Mouse (Mus musculus) ES-E14 (cell line): Measurements from ENCODE around the gene Dpp4. TPM values are rescaled to one million over a fixed set of nuclear protein-coding genes. Genes with fewer than 3 reads are reported as not detected.

ENCODE experiments used
- DNase-seq: peaks from one replicate; pipeline ENCODE4 v3.0.0-alpha.2; 2013; ENCODE audit warnings: low read depth, low spot score
- H3K27ac ChIP-seq: 2 replicates; pipeline ENCODE4 v1.5.1; 2012; ENCODE audit warnings: low read depth, mild to moderate bottlenecking, low read length, moderate library complexity, mixed read lengths; ENCODE audit not compliant: poor library complexity, insufficient read depth, severe bottlenecking
- H3K36me3 ChIP-seq: 2 replicates; pipeline ENCODE4 v1.6.1; 2012; ENCODE audit warnings: mild to moderate bottlenecking, low read length, moderate library complexity, mixed read lengths; ENCODE audit not compliant: control insufficient read depth, poor library complexity, insufficient read depth, severe bottlenecking
- H3K4me1 ChIP-seq, 2 experiments: fragments of 150-350 bp in 1 of 2; sonication (generic) in 1 of 2; 2 replicates each; pipeline ENCODE4 v1.6.1; 2012; ENCODE audit warnings: low read length in 2 of 2, mild to moderate bottlenecking in 1 of 2, mixed read lengths in 1 of 2; ENCODE audit not compliant: control insufficient read depth in 2 of 2, insufficient read depth in 2 of 2, poor library complexity in 1 of 2
- H3K4me3 ChIP-seq, 2 experiments: fragments of 150-350 bp in 1 of 2; sonication (generic) in 1 of 2; 2 replicates each; pipeline ENCODE4 v1.5.1; 2012; ENCODE audit warnings: low read length in 2 of 2, low read depth in 1 of 2, mild to moderate bottlenecking in 1 of 2, mixed read lengths in 1 of 2; ENCODE audit not compliant: insufficient read depth in 1 of 2, poor library complexity in 1 of 2, severe bottlenecking in 1 of 2
- H3K9ac ChIP-seq: 2 replicates; pipeline ENCODE4 v1.6.1; 2012; ENCODE audit warnings: low read depth, mild to moderate bottlenecking, low read length, mixed read lengths; ENCODE audit not compliant: poor library complexity, insufficient read depth, severe bottlenecking
- H3K9me3 ChIP-seq: fragments of 150-350 bp; sonication (generic); 2 replicates; pipeline ENCODE4 v1.6.1; 2012; ENCODE audit warnings: low read depth, mild to moderate bottlenecking, low read length; ENCODE audit not compliant: control insufficient read depth, insufficient read depth
- CHD2 ChIP-seq: IDR thresholded peaks from 2 replicates; pipeline ENCODE4 v1.6.1; 2014; ENCODE audit warnings: mild to moderate bottlenecking, low read depth, low read length, inconsistent platforms
- HCFC1 ChIP-seq: IDR thresholded peaks from 2 replicates; pipeline ENCODE4 v1.6.1; 2012; ENCODE audit warnings: low read length, inconsistent platforms, borderline replicate concordance; ENCODE audit not compliant: insufficient read depth
- MAFK ChIP-seq: IDR thresholded peaks from 2 replicates; pipeline ENCODE4 v1.6.1; 2014; ENCODE audit warnings: mild to moderate bottlenecking, low read depth, low read length, inconsistent platforms; ENCODE audit not compliant: insufficient read depth
- ZC3H11A ChIP-seq: IDR thresholded peaks from 2 replicates; pipeline ENCODE4 v1.6.1; 2012; ENCODE audit warnings: low read depth, mild to moderate bottlenecking, inconsistent platforms, low read length, borderline replicate concordance
- ZNF384 ChIP-seq: IDR thresholded peaks from 2 replicates; pipeline ENCODE4 v1.6.1; 2012; ENCODE audit warnings: low read depth, low read length, inconsistent platforms
- in situ Hi-C, 2 experiments: fragments of 600-800 bp; cut with MboI; formaldehyde crosslinking; loops; one replicate each; pipeline ENCODE4 v1.15.1; 2025; ENCODE audit warnings: low sequenced_read_pairs in 2 of 2, inconsistent platforms in 1 of 2; ENCODE audit not compliant: unreplicated experiment in 2 of 2
- total RNA-seq: library from RNA; depleted of rRNA; stranded (reverse); fragments of 300-350 nt; gene quantifications from 2 replicates; pipeline ENCODE4 v1.2.3, GENCODE M21; 2012

The Dpp4 gene
- total RNA-seq, 1 experiment: 24.7 TPM

DNA sequence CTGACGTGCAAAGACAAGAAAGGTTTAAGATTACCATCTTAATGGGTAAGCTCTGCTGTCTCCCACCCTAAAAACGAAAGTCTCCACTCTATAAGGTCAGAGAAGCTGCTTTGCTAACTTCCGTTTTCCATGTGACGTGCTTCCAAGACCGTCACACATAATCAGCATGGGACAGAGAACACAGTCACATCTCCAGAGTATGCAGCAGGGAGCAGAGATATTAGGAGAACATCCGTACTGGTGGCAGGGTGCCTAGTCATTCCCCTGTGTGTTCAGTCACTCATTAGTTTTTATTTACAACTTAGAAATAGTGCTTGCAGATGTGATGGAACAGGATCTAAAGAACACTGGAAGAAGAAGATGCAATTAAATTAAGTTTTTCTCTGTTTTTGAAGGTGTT is 30.3 kb downstream of the Dpp4 start:
- Histone ChIP-seq H3K4me3 (no peak overlapping the region), H3K4me1 (no peaks in the 10 kb centered on the region), H3K9ac (no peak overlapping the region), H3K9me3 (no peaks in the 10 kb centered on the region), H3K27ac (no peak overlapping the region), H3K36me3 (peaks cover 2% of the 10 kb centered on the region; the same call in 1 of the 2 replicates)
- DNase-seq: no peak
- no peak for TF ChIP-seq HCFC1
- no peak for TF ChIP-seq ZNF384
- TF ChIP-seq MAFK: no peak
- in situ Hi-C loops: no loop called here

DNA sequence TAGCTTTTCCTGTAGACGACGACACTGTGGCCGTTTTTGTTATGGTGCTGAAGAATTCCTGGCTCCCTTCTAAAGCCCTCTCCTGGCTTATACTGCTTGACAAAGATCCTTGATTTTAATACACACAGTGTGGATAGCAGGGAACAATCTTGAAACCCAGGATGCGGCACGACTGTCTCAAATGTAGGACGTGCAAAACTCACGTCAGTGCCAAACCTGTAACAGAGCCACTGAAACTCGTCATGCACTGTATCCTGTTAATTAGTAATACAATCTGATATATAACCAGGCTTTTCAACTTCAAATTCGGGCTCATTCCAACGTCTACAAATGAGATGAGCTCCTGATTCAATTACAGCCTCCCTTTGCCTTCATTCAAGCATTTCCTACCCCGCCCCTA is 38.3 kb downstream of the Dpp4 start:
- Histone ChIP-seq H3K36me3 (no peaks in the 10 kb centered on the region; the same call in 1 of the 2 replicates), H3K9me3 (no peaks in the 10 kb centered on the region), H3K9ac (no peak overlapping the region), H3K4me1 (no peaks in the 10 kb centered on the region; a peak in 1 of 4 replicates), H3K4me3 (no peak overlapping the region), H3K27ac (no peak overlapping the region)
- no peak for DNase-seq
- in situ Hi-C loops: no loop called here
- TF ChIP-seq MAFK (no peak), ZC3H11A (no peak), HCFC1 (no peak), CHD2 (no peak), ZNF384 (no peak)

DNA sequence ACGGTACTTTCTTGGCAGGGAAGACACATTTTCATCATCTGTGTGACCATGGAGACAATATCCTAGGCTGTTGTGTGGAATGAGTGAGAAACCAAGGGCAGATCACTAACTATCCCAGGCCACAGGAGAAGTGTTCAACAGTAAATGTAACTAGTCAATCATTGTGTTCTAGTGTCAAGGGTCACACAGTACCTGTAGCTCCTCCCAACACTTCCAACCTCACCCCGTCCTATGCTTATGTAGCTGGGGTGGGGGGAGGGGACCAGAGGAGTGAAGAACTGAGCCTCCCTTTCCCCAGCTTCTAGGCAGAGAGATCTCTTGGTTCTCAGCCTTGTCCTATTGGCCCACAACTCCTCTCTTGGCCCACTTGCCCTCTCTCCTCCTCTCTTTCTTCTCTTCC is 42.0 kb downstream of the Dpp4 start:
- Histone ChIP-seq H3K4me3 (no peak overlapping the region), H3K9me3 (no peaks in the 10 kb centered on the region), H3K27ac (no peak overlapping the region), H3K4me1 (no peaks in the 10 kb centered on the region; a peak in 1 of 4 replicates), H3K36me3 (peaks cover 2% of the 10 kb centered on the region; the same call in 1 of the 2 replicates), H3K9ac (no peak overlapping the region)
- no peak for TF ChIP-seq MAFK
- TF ChIP-seq ZNF384: no peak
- no peak for TF ChIP-seq CHD2
- TF ChIP-seq HCFC1: no peak
- TF ChIP-seq ZC3H11A: no peak
- no peak for DNase-seq
- in situ Hi-C loops: no loop called here

DNA sequence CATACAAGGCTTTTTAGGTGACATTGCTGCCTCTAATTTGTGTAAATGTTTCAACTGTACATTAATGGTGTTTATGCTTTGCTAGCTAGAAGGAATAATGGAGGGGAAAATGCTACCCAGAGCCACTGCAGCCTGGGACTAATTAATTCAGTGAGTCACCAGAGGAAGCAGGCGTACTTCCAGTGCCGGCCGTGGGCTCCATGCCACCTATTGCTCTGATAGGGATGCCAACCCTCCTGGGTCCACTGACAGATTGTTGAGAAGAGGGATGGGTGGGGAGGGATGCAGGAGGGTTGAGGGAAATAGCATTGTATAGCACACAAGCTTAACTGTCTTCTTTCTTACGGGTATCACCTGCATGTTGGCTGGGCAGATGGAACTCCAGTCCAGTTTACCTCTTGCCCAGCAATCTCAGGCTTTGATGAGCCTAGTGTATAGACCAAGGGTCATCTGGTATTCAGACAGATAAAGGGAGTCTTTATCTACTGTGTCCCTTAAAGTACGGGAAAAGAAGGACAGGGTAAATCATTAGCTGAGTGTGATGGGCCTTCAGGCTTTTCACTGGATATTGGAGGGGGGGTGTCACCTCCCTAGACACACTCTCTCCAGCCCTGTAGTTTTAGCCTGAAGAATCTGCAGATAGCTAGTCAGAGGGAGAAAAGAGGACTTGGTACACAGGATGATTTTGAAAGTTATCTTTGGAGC is 43.5 kb downstream of the Dpp4 start:
- no peak for DNase-seq
- H3K36me3 ChIP-seq: peaks cover 2% of the 10 kb centered on the region; the same call in 1 of the 2 replicates
- no peak overlapping the region for H3K9ac ChIP-seq
- TF ChIP-seq MAFK (no peak), CHD2 (no peak)
- H3K4me1 ChIP-seq: no peaks in the 10 kb centered on the region; a peak in 1 of 4 replicates
- H3K4me3 ChIP-seq: no peak overlapping the region
- no peak overlapping the region for H3K27ac ChIP-seq
- in situ Hi-C loops: no loop called here
- no peaks in the 10 kb centered on the region for H3K9me3 ChIP-seq

DNA sequence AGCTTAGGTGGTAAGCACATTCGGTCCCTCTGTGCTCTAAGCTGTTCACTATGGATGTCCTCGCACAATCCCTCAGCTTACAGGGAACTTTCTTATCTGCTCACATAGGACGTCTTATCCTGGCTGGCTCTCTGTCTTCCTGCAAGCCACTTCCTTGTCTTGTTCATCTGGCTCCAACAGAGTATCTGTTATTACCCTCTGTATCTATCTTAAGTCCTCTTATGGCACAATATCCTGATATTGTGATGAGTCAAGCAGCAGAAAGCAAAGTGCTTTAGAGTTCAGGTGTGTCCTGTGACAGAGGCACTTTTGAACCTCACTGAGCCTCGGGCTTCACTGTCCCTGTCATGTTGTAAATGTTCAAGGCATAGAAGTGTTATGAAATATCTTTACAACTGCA is 48.4 kb downstream of the Dpp4 start:
- Histone ChIP-seq H3K9ac (no peak overlapping the region), H3K36me3 (peaks cover 5% of the 10 kb centered on the region; the same call in 1 of the 2 replicates), H3K9me3 (no peaks in the 10 kb centered on the region), H3K4me1 (no peaks in the 10 kb centered on the region), H3K4me3 (no peak overlapping the region), H3K27ac (no peak overlapping the region)
- in situ Hi-C loops: no loop called here
- TF ChIP-seq MAFK (no peak), HCFC1 (no peak), ZC3H11A (no peak), ZNF384 (no peak), CHD2 (no peak)
- DNase-seq: no peak
